Mouse (Mus musculus) mouse trophoblast stem cell (cell line): Measurements from ENCODE around the gene Six5.

Experiments
- in situ Hi-C, 2 experiments: fragments of 300-500 bp; cut with MseI, MboI; formaldehyde crosslinking; loops; 2 replicates in 1 of 2; 3 replicates in 1 of 2; pipeline ENCODE4 v1.15.1; 2025

Six5 gene

GRCm38 (mm10) chr7:19096421-19096976 is 2.1 kb downstream of the Six5 start:
- in situ Hi-C loops: no loop called here

- in situ Hi-C loops: no loop called here
These were observed 2.8 kb downstream of the Six5 start for GRCm38 (mm10) chr7:19097217-19097616.

GRCm38 (mm10) chr7:19097863-19098262 is 3.5 kb downstream of the Six5 start:
- in situ Hi-C loops: no loop called here

DNA sequence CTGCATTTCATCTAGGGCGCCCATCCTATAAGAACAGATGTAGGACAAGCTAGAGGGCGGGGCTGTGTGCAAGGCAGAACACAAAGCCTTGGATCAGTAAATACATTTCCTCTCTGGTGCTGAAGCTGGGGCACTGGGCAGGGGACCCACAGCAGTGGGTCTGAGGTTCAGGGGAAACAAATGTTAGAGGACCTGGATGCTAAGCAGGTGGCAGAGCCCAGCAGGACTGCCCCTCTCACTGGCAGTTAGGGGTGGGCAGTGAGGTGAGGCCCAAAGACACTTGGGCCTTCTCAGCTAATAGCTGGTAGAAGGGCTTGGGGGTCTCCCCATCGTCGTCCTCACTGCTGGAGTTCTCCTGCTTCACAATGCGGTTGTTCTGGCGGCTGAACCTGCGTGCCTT is 4.4 kb downstream of the Six5 start:
- in situ Hi-C loops: no loop called here

- in situ Hi-C loops: no loop called here
These were observed 5.9 kb downstream of the Six5 start for GRCm38 (mm10) chr7:19100290-19100689.

- in situ Hi-C loops: no loop called here
These were observed 9.3 kb downstream of the Six5 start for GRCm38 (mm10) chr7:19103741-19104140.

- in situ Hi-C loops: no loop called here
These were observed 10.1 kb downstream of the Six5 start for GRCm38 (mm10) chr7:19104486-19104885.

DNA sequence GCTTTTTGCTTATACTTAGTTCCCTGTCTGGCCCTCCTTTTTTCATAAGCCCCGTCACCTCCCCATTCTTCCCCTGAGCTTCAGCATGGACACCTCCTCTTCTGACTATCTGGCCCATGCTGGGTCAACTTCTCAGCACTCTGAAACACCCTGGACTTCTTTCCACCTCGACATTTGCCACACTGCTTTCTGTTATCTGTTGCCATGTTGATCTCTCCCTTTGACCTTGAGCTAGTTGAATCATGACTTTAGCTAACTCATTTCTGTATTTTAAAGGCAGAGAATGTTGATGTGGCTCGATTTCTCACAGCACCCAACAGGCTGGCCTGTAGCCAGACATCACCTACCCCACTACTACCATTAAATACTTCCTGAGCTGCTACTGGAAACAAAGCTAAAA is 13.0 kb downstream of the Six5 start:
- in situ Hi-C loops: no loop called here

DNA sequence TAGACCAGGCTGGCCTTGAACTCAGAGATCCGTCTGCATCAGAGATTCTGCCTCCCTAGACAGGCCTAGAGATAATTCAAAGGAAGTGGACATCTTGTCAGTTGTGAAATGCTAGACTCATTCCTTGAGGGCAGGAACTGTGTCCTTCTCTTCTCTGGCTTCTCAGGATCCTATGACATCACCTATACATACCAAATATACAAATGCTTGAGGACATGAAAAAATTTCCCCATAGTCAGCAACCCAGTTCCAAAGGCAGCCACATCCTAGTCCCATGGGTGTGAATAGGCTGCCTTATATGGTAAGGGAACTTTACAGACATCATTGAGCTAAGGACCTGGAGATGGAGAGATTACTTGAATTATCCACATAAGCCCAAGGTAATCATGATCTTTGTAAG is 15.2 kb downstream of the Six5 start:
- in situ Hi-C loops: no loop called here

DNA sequence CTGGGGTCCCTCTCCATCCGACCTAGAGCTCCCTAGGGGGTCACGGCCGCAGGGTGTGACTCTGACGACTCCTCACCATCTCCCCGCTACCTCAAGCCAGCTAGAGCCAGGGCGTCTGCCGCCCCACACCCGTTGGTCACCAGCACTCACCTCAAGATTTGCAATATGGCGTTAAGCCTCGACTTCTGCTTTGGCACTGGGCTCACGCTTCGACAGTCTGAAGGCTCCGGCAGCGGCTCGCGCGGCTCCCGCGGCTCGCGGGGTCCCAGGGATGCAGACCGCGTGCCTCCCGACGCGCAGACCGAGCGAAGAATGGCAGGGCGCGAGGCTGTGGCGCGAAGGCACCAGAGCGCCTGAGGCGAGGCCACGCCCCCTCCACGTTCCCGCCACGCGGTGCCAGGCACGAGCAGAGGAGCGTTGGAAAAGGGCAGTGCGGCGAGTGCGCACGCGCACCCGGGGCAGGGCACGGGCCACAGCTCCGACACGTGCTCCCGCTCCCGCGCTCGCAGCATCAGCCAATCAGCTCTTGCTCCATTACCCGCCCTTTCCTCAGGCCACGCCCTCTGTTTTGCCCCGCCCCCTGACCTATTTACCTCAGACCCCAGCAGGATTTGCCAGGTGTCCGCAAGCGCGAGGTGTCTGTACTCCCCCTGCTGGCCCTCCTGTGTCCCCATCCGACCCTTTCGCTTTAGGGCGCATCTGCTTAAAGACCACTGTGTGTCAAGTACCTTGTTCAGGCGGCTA is 23.8 kb downstream of the Six5 start, which contains the start of gene Gm4969:
Gene Gm4969, minus strand, starts transcription at position 341 of the 744 bp plus-strand sequence.
- in situ Hi-C loops: no loop called here

- in situ Hi-C loops: no loop called here
These were observed 24.7 kb downstream of the Six5 start for GRCm38 (mm10) chr7:19119083-19119482.

- in situ Hi-C loops: no loop called here
These were observed 25.4 kb downstream of the Six5 start, which contains the start of gene Fbxo46 for GRCm38 (mm10) chr7:19119631-19120429. TSS of gene Fbxo46 (plus strand) at chr7:19119859.

- in situ Hi-C loops: no loop called here
These were observed 27.3 kb downstream of the Six5 start for GRCm38 (mm10) chr7:19121686-19122085.

DNA sequence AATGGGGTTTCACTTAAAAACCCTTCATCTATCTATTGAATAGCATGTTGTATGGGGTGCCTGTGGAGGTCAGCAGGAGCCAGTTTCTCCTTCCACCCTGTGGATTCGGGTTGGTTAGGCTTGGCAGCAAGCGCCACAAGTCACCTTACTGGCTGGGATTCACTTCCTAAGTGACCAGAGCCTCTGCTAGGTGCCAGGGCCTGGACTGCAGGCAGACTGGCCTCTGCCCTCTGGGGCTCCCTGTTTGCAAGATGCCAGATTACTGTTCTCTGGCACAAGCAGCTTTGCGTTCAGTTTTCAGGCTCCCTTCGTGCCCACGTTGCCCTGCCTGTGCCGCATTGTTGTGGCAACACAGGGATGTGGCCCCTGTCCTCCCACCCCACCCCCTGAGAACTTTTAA is 30.3 kb downstream of the Six5 start:
- in situ Hi-C loops: no loop called here

GRCm38 (mm10) chr7:19127744-19128143 is 33.4 kb downstream of the Six5 start:
- in situ Hi-C loops: no loop called here

GRCm38 (mm10) chr7:19129396-19129795 is 35.0 kb downstream of the Six5 start:
- in situ Hi-C loops: no loop called here

DNA sequence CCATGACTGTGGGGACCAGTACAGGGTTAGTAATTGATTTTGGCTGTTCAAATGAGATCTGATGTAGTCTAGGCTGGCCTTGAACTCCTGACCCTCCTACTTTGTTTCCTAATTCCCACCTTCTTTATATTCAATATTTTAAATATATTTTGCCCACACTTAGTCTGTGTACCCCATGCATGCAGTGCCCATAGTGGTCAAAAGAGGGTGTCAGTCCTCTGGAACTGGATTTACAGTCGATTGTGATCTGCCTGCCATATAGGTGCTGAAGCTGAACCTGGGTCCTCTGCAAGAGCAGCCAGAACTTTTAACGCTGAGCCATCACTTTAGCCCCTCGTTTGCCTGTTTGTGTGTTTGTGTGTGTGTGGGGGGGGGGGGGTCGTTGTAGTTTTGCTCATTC is 36.3 kb downstream of the Six5 start:
- in situ Hi-C loops: no loop called here

DNA sequence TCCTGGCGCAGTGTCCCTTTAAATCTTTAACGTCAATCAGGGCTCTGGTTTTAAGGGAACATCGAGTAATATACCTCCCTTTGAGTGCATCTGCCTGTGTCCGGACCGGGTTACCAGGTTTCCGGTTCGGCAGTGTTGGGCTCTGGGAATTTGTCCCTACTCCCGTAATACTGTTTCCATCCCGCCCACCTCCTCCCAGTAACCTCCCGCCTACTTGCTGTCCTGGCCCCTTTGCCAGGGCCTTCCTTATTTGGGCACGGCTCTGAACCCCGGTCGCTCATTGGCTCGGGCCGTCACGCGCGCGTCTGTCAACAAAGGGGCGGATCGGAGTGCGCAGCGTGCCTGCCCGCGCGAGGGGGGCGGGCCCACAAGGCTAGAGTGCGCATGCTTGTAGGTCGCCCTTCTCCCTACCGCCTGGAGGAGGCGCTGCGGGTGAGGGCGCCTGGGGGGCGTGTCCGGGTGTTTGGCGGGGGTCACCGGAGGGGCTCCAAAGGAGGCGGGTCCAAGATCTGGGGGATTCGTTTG is 37.0 kb downstream of the Six5 start:
- in situ Hi-C loops: no loop called here

GRCm38 (mm10) chr7:19136168-19136567 is 41.8 kb downstream of the Six5 start:
- in situ Hi-C loops: no loop called here

- in situ Hi-C loops: no loop called here
These were observed 42.4 kb downstream of the Six5 start for GRCm38 (mm10) chr7:19136673-19137334.

DNA sequence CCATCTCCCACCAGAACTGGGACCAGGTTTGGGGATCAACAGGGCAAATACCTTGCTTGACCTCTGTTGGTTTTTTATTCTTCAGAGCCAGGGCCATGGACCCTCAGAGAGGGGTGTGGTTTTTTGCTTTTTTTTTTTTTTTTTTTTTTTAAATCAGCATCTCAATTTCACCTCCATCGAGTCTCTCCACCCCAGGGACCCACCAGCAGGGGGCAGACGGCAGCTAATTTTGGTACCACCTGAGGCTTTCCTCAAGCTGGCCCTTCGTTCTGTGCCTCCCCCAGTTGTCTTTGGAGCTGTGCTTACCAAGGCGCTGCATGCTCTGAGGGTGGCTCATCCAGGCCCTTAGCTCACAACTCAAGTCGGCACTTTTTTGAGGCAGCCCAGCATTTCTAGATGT is 43.0 kb downstream of the Six5 start:
- in situ Hi-C loops: no loop called here

DNA sequence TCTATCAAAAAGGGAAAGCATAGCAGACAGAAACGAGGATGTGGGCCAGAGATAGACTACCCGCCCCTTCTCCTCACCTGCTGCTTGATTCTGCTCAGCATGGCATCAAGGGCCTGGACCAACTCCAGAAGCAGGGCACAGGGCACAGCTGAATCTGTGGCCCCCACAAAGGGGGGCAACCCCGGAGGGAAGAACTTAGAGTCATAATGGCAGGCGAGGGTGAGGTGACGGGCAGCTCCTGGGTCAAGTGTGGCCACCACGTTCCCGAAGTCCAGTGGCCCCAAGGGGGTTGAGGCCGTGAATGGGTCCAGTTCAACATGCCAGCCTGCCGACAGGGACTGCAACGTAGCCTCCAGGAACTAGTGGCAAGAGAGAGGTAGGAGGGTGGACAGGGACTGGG is 52.4 kb downstream of the Six5 start:
- in situ Hi-C loops: no loop called here
